Mouse (Mus musculus): ENCODE data around the gene Cep83. TPM values are rescaled to one million over a fixed set of nuclear protein-coding genes. Genes with fewer than 3 reads are reported as not detected.

Gene Cep83
- polyA plus RNA-seq (2015; fragmentation: Nextera tagmentation; extraction: Ambion mirVana), result 15.5 and 18.5 TPM in 2 replicates

GRCm38 (mm10) chr10:94688420-94689175 is at the start of gene Cep83:
Cep83 (plus strand) TSS chr10:94688654.
- Histone ChIP-seq H3K9me3 (replicated peaks) (no peaks in the 10 kb centered on the region), H3K27ac (peak within 1 kb of the TSS; percentile 93), H3K9ac (peak within 1 kb of the TSS; percentile 98), H3K36me3 (no peaks in the 10 kb centered on the region), H3K4me3 (replicated peaks) (peak within 1 kb of the TSS; percentile 85), H3K4me1 (peaks cover 12% of the 10 kb centered on the region), H3K27me3 (no peaks in the 10 kb centered on the region), H3K4me2 (peak within 1 kb of the TSS; percentile 84)
- ATAC-seq (replicated peaks; ENCODE audit: low FRiP score), result peak; percentile 99
- WGBS, result under 1% methylated on average over 78 of the region's 86 CpGs

- H3K9ac ChIP-seq, result no peak overlapping the region
- H3K27ac ChIP-seq, result no peak overlapping the region
- H3K4me1 ChIP-seq, result no peaks in the 10 kb centered on the region
- H3K4me3 ChIP-seq (replicated peaks), result no peak overlapping the region
- 71% methylated on average over 5 of the region's 5 CpGs for WGBS
- ATAC-seq (replicated peaks; ENCODE audit: low FRiP score), result no peak
- no peak overlapping the region for H3K4me2 ChIP-seq
- H3K9me3 ChIP-seq (replicated peaks), result no peaks in the 10 kb centered on the region
- no peaks in the 10 kb centered on the region for H3K36me3 ChIP-seq
- H3K27me3 ChIP-seq, result no peaks in the 10 kb centered on the region
Observed at GRCm38 (mm10) chr10:94639281-94639680, 49.2 kb upstream of the Cep83 start.

GRCm38 (mm10) chr10:94640067-94640466 is 48.4 kb upstream of the Cep83 start:
- Histone ChIP-seq H3K27me3 (no peaks in the 10 kb centered on the region), H3K9ac (no peak overlapping the region), H3K27ac (no peak overlapping the region), H3K4me2 (no peak overlapping the region), H3K4me1 (no peaks in the 10 kb centered on the region), H3K36me3 (no peaks in the 10 kb centered on the region), H3K4me3 (replicated peaks) (no peak overlapping the region), H3K9me3 (replicated peaks) (no peaks in the 10 kb centered on the region)
- 83% methylated on average over 5 of the region's 5 CpGs for WGBS
- no peak for ATAC-seq (replicated peaks; ENCODE audit: low FRiP score)

GRCm38 (mm10) chr10:94664036-94664435 is 24.4 kb upstream of the Cep83 start:
- Histone ChIP-seq H3K4me1 (no peaks in the 10 kb centered on the region), H3K27ac (no peak overlapping the region), H3K36me3 (no peaks in the 10 kb centered on the region), H3K9me3 (replicated peaks) (no peaks in the 10 kb centered on the region), H3K4me2 (no peak overlapping the region), H3K4me3 (replicated peaks) (no peak overlapping the region), H3K27me3 (no peaks in the 10 kb centered on the region), H3K9ac (no peak overlapping the region)
- no peak for ATAC-seq (replicated peaks; ENCODE audit: low FRiP score)
- 85% methylated on average over 3 of the region's 3 CpGs for WGBS

GRCm38 (mm10) chr10:94664455-94664854 is 24.0 kb upstream of the Cep83 start:
- no peak overlapping the region for H3K4me2 ChIP-seq
- no peak for ATAC-seq (replicated peaks; ENCODE audit: low FRiP score)
- H3K4me1 ChIP-seq, result no peaks in the 10 kb centered on the region
- no peaks in the 10 kb centered on the region for H3K27me3 ChIP-seq
- H3K9me3 ChIP-seq (replicated peaks), result no peaks in the 10 kb centered on the region
- H3K4me3 ChIP-seq (replicated peaks), result no peak overlapping the region
- H3K9ac ChIP-seq, result no peak overlapping the region
- 92% methylated on average over 7 of the region's 7 CpGs for WGBS
- no peaks in the 10 kb centered on the region for H3K36me3 ChIP-seq
- no peak overlapping the region for H3K27ac ChIP-seq

GRCm38 (mm10) chr10:94668147-94668546 is 20.3 kb upstream of the Cep83 start:
- Histone ChIP-seq H3K4me3 (replicated peaks) (no peak overlapping the region), H3K4me2 (no peak overlapping the region), H3K9me3 (replicated peaks) (no peaks in the 10 kb centered on the region), H3K4me1 (no peaks in the 10 kb centered on the region), H3K36me3 (no peaks in the 10 kb centered on the region), H3K27ac (no peak overlapping the region), H3K9ac (no peak overlapping the region), H3K27me3 (no peaks in the 10 kb centered on the region)
- no peak for ATAC-seq (replicated peaks; ENCODE audit: low FRiP score)

GRCm38 (mm10) chr10:94687801-94688419 is 544 bp upstream of the Cep83 start:
- peak overlapping the region; percentile 93 for H3K27ac ChIP-seq
- H3K4me2 ChIP-seq, result peak overlapping the region; percentile 84
- WGBS, result under 1% methylated on average over 20 of the region's 20 CpGs
- H3K36me3 ChIP-seq, result no peaks in the 10 kb centered on the region
- H3K4me3 ChIP-seq (replicated peaks), result peak overlapping the region; percentile 85
- H3K9ac ChIP-seq, result peak overlapping the region; percentile 98
- peak; percentile 77 for ATAC-seq (replicated peaks; ENCODE audit: low FRiP score)
- H3K9me3 ChIP-seq (replicated peaks), result no peaks in the 10 kb centered on the region
- H3K4me1 ChIP-seq, result peaks cover 12% of the 10 kb centered on the region
- no peaks in the 10 kb centered on the region for H3K27me3 ChIP-seq

- Histone ChIP-seq H3K27me3 (no peaks in the 10 kb centered on the region), H3K4me2 (peak overlapping the region; percentile 84), H3K36me3 (0 out of 2 replicates have a peak, but pooled peaks cover 4% of the 10 kb centered on the region), H3K9ac (peak overlapping the region; percentile 98), H3K4me3 (replicated peaks) (peak overlapping the region; percentile 85), H3K9me3 (replicated peaks) (peaks cover 1% of the 10 kb centered on the region; the same call in 1 of the 2 replicates), H3K4me1 (peaks cover 12% of the 10 kb centered on the region), H3K27ac (peak overlapping the region; percentile 93)
- WGBS, result under 1% methylated on average over 7 of the region's 7 CpGs
- ATAC-seq (replicated peaks; ENCODE audit: low FRiP score), result peak; percentile 17; the same call in 1 of the 2 replicates
Observed at GRCm38 (mm10) chr10:94689176-94689510, 689 bp downstream of the Cep83 start.

- H3K27me3 ChIP-seq, result no peaks in the 10 kb centered on the region
- H3K4me3 ChIP-seq (replicated peaks), result no peak overlapping the region
- 0 out of 2 replicates have a peak, but pooled peaks cover 5% of the 10 kb centered on the region for H3K36me3 ChIP-seq
- ATAC-seq (replicated peaks; ENCODE audit: low FRiP score), result no peak
- peaks cover 3% of the 10 kb centered on the region; the same call in 1 of the 2 replicates for H3K9me3 ChIP-seq (replicated peaks)
- WGBS, result 54% methylated on average over 1 of the region's 1 CpGs
- no peak overlapping the region for H3K27ac ChIP-seq
- no peak overlapping the region for H3K4me2 ChIP-seq
- peaks cover 12% of the 10 kb centered on the region for H3K4me1 ChIP-seq
- no peak overlapping the region for H3K9ac ChIP-seq
Observed at GRCm38 (mm10) chr10:94690376-94690775, 1.9 kb downstream of the Cep83 start.

- ATAC-seq (replicated peaks; ENCODE audit: low FRiP score), result no peak
- Histone ChIP-seq H3K4me3 (replicated peaks) (no peak overlapping the region), H3K4me1 (peaks cover 12% of the 10 kb centered on the region)
Observed at GRCm38 (mm10) chr10:94692163-94692562, 3.7 kb downstream of the Cep83 start.

GRCm38 (mm10) chr10:94705643-94706258 is 17.3 kb downstream of the Cep83 start:
- no peak overlapping the region for H3K4me3 ChIP-seq (replicated peaks)
- H3K36me3 ChIP-seq, result no peaks in the 10 kb centered on the region
- WGBS, result 83% methylated on average over 4 of the region's 4 CpGs
- no peaks in the 10 kb centered on the region for H3K9me3 ChIP-seq (replicated peaks)
- ATAC-seq (replicated peaks; ENCODE audit: low FRiP score), result no peak
- H3K4me1 ChIP-seq, result 0 out of 2 replicates have a peak, but pooled peaks cover 2% of the 10 kb centered on the region
- no peaks in the 10 kb centered on the region for H3K27me3 ChIP-seq
- H3K4me2 ChIP-seq, result no peak overlapping the region
- H3K27ac ChIP-seq, result no peak overlapping the region
- no peak overlapping the region for H3K9ac ChIP-seq

More at GRCm38 (mm10) chr10:94692163-94692562, 3.7 kb downstream of the Cep83 start:
- Histone ChIP-seq H3K4me2 (no peak overlapping the region), H3K9me3 (replicated peaks) (peaks cover 5% of the 10 kb centered on the region; the same call in 1 of the 2 replicates), H3K9ac (no peak overlapping the region), H3K27ac (no peak overlapping the region), H3K27me3 (no peaks in the 10 kb centered on the region), H3K36me3 (0 out of 2 replicates have a peak, but pooled peaks cover 5% of the 10 kb centered on the region)
- WGBS, result 87% methylated on average over 4 of the region's 4 CpGs

- Histone ChIP-seq H3K9me3 (replicated peaks) (no peaks in the 10 kb centered on the region), H3K36me3 (no peaks in the 10 kb centered on the region), H3K4me3 (replicated peaks) (no peak overlapping the region), H3K27ac (no peak overlapping the region), H3K9ac (no peak overlapping the region), H3K4me2 (no peak overlapping the region), H3K27me3 (no peaks in the 10 kb centered on the region), H3K4me1 (0 out of 2 replicates have a peak, but pooled peaks cover 2% of the 10 kb centered on the region)
- 96% methylated on average over 2 of the region's 2 CpGs for WGBS
- ATAC-seq (replicated peaks; ENCODE audit: low FRiP score), result no peak
Observed at GRCm38 (mm10) chr10:94706695-94707094, 18.2 kb downstream of the Cep83 start.
